Mouse (Mus musculus) heart, embryonic 13.5 days (tissue): ENCODE results near the gene Elk3. TPM values are rescaled to one million over a fixed set of nuclear protein-coding genes. Genes with fewer than 3 reads are reported as not detected.

Experiments used
- ATAC-seq: fragments of 200-750 bp; cut with Nextera tagmentation; 2 replicates; pipeline ENCODE4 v1.8.0; 2017; ENCODE audit warnings: moderate TSS enrichment; ENCODE audit not compliant: insufficient number of reproducible peaks, low FRiP score, low TSS enrichment; ENCODE audit errors: extremely low read depth
- H3K27ac ChIP-seq: fragments of 300-500 bp; sonication (generic); replicated peaks from 2 replicates; pipeline ENCODE4 v1.5.1; 2015; ENCODE audit warnings: moderate library complexity, mild to moderate bottlenecking, inconsistent platforms
- H3K27me3 ChIP-seq: fragments of 300-500 bp; sonication (generic); replicated peaks from 2 replicates; pipeline ENCODE4 v1.6.1; 2015; ENCODE audit warnings: mild to moderate bottlenecking, inconsistent platforms
- H3K36me3 ChIP-seq: fragments of 300-500 bp; sonication (generic); 2 replicates; pipeline ENCODE4 v1.6.1; 2015; ENCODE audit warnings: mild to moderate bottlenecking, inconsistent platforms
- H3K4me1 ChIP-seq: fragments of 300-500 bp; sonication (generic); 2 replicates; pipeline ENCODE4 v1.6.1; 2015; ENCODE audit warnings: inconsistent platforms
- H3K4me2 ChIP-seq: fragments of 300-500 bp; sonication (generic); 2 replicates; pipeline ENCODE4 v1.6.1; 2015; ENCODE audit warnings: inconsistent platforms, mild to moderate bottlenecking, moderate library complexity
- H3K4me3 ChIP-seq: fragments of 300-500 bp; sonication (generic); 2 replicates; pipeline ENCODE4 v1.5.1; 2015; ENCODE audit warnings: moderate library complexity, mild to moderate bottlenecking, inconsistent platforms
- H3K9ac ChIP-seq: fragments of 300-500 bp; sonication (generic); 2 replicates; pipeline ENCODE4 v1.6.1; 2015; ENCODE audit warnings: inconsistent platforms, mild to moderate bottlenecking, moderate library complexity
- H3K9me3 ChIP-seq: fragments of 300-500 bp; sonication (generic); 2 replicates; pipeline ENCODE4 v1.6.1; 2016; ENCODE audit warnings: inconsistent platforms
- WGBS: fragments of 180-500 bp; shearing (Covaris S2); methylation state at CpG from one replicate; pipeline ENCODE4 v1.1.7; 2015; ENCODE audit warnings: mixed read lengths; 5-methylcytosine and 5-hydroxymethylcytosine counted together
- polyA plus RNA-seq: library from polyadenylated mRNA; unstranded; fragments of >200 nt; fragmentation: Nextera tagmentation; extraction: Ambion mirVana; gene quantifications from 2 replicates; pipeline ENCODE4 v1.2.1, GENCODE M21; 2015

Elk3 gene
- polyA plus RNA-seq, 1 experiment from 2014 or later = 38.3 TPM

GRCm38 (mm10) chr10:93331543-93331942 is 20.6 kb upstream of the Elk3 start:
- peaks cover 21% of the 10 kb centered on the region for H3K4me1 ChIP-seq
- WGBS = 89% methylated on average over 4 of the region's 4 CpGs
- H3K27me3 ChIP-seq = no peaks in the 10 kb centered on the region
- ATAC-seq = no peak
- no peaks in the 10 kb centered on the region for H3K36me3 ChIP-seq
- H3K4me3 ChIP-seq = no peak overlapping the region
- H3K27ac ChIP-seq = no peak overlapping the region
- H3K4me2 ChIP-seq = no peak overlapping the region
- no peaks in the 10 kb centered on the region for H3K9me3 ChIP-seq
- H3K9ac ChIP-seq = no peak overlapping the region

GRCm38 (mm10) chr10:93328321-93328720 is 17.4 kb upstream of the Elk3 start:
- Histone ChIP-seq H3K9ac (no peak overlapping the region), H3K4me3 (no peak overlapping the region), H3K27ac (no peak overlapping the region), H3K9me3 (no peaks in the 10 kb centered on the region), H3K4me1 (peaks cover 28% of the 10 kb centered on the region), H3K36me3 (no peaks in the 10 kb centered on the region), H3K4me2 (no peak overlapping the region), H3K27me3 (no peaks in the 10 kb centered on the region)
- 84% methylated on average over 5 of the region's 5 CpGs for WGBS
- ATAC-seq = no peak

- H3K4me3 ChIP-seq = no peak overlapping the region
- no peaks in the 10 kb centered on the region for H3K27me3 ChIP-seq
- WGBS = 79% methylated on average over 6 of the region's 6 CpGs
- no peak overlapping the region for H3K9ac ChIP-seq
- H3K36me3 ChIP-seq = no peaks in the 10 kb centered on the region
- peak overlapping the region; percentile 76 for H3K27ac ChIP-seq
- peaks cover 23% of the 10 kb centered on the region for H3K4me1 ChIP-seq
- no peak for ATAC-seq
- H3K4me2 ChIP-seq = no peak overlapping the region
- no peaks in the 10 kb centered on the region for H3K9me3 ChIP-seq
Measured at GRCm38 (mm10) chr10:93327187-93327586, 16.3 kb upstream of the Elk3 start.

GRCm38 (mm10) chr10:93326741-93327100 is 15.8 kb upstream of the Elk3 start:
- ATAC-seq = no peak
- Histone ChIP-seq H3K9me3 (no peaks in the 10 kb centered on the region), H3K4me2 (no peak overlapping the region), H3K27ac (peak overlapping the region; percentile 76), H3K36me3 (no peaks in the 10 kb centered on the region), H3K4me3 (no peak overlapping the region), H3K9ac (no peak overlapping the region), H3K27me3 (no peaks in the 10 kb centered on the region), H3K4me1 (peaks cover 22% of the 10 kb centered on the region)
- 78% methylated on average over 8 of the region's 8 CpGs for WGBS

GRCm38 (mm10) chr10:93325804-93326740 is 15.1 kb upstream of the Elk3 start:
- ATAC-seq = no peak
- no peak overlapping the region for H3K9ac ChIP-seq

GRCm38 (mm10) chr10:93325369-93325768 is 14.4 kb upstream of the Elk3 start:
- no peak for ATAC-seq
- Histone ChIP-seq H3K27ac (peak overlapping the region; percentile 76), H3K9me3 (no peaks in the 10 kb centered on the region), H3K27me3 (no peaks in the 10 kb centered on the region), H3K4me3 (no peak overlapping the region), H3K4me2 (no peak overlapping the region), H3K4me1 (peaks cover 22% of the 10 kb centered on the region), H3K9ac (no peak overlapping the region), H3K36me3 (no peaks in the 10 kb centered on the region)
- 49% methylated on average over 3 of the region's 3 CpGs for WGBS

More at GRCm38 (mm10) chr10:93325804-93326740, 15.1 kb upstream of the Elk3 start:
- no peak overlapping the region for H3K4me2 ChIP-seq
- no peaks in the 10 kb centered on the region for H3K36me3 ChIP-seq
- H3K27ac ChIP-seq = peak overlapping the region; percentile 76
- H3K4me1 ChIP-seq = peaks cover 22% of the 10 kb centered on the region
- no peaks in the 10 kb centered on the region for H3K27me3 ChIP-seq
- WGBS = 51% methylated on average over 12 of the region's 12 CpGs
- H3K4me3 ChIP-seq = no peak overlapping the region
- H3K9me3 ChIP-seq = no peaks in the 10 kb centered on the region

- 89% methylated on average over 2 of the region's 2 CpGs for WGBS
- Histone ChIP-seq H3K27me3 (no peaks in the 10 kb centered on the region), H3K36me3 (no peaks in the 10 kb centered on the region)
Measured at GRCm38 (mm10) chr10:93324438-93324837, 13.5 kb upstream of the Elk3 start.

GRCm38 (mm10) chr10:93323659-93324058 is 12.7 kb upstream of the Elk3 start:
- Histone ChIP-seq H3K27ac (no peak overlapping the region), H3K9me3 (no peaks in the 10 kb centered on the region), H3K4me2 (no peak overlapping the region), H3K27me3 (no peaks in the 10 kb centered on the region), H3K4me1 (peaks cover 22% of the 10 kb centered on the region), H3K36me3 (no peaks in the 10 kb centered on the region), H3K4me3 (no peak overlapping the region), H3K9ac (no peak overlapping the region)
- no peak for ATAC-seq
- WGBS = 87% methylated on average over 2 of the region's 2 CpGs

More at GRCm38 (mm10) chr10:93324438-93324837, 13.5 kb upstream of the Elk3 start:
- Histone ChIP-seq H3K27ac (no peak overlapping the region), H3K4me1 (peaks cover 22% of the 10 kb centered on the region), H3K4me3 (no peak overlapping the region), H3K4me2 (no peak overlapping the region), H3K9me3 (no peaks in the 10 kb centered on the region), H3K9ac (no peak overlapping the region)
- no peak for ATAC-seq

- no peak for ATAC-seq
- Histone ChIP-seq H3K27me3 (no peaks in the 10 kb centered on the region), H3K36me3 (no peaks in the 10 kb centered on the region), H3K27ac (no peak overlapping the region), H3K9ac (no peak overlapping the region), H3K9me3 (no peaks in the 10 kb centered on the region), H3K4me1 (peaks cover 21% of the 10 kb centered on the region), H3K4me3 (no peak overlapping the region), H3K4me2 (no peak overlapping the region)
Measured at GRCm38 (mm10) chr10:93321763-93322162, 10.8 kb upstream of the Elk3 start.

GRCm38 (mm10) chr10:93320148-93320547 is 9.2 kb upstream of the Elk3 start:
- Histone ChIP-seq H3K36me3 (no peaks in the 10 kb centered on the region), H3K4me3 (no peak overlapping the region), H3K4me2 (no peak overlapping the region), H3K9ac (no peak overlapping the region), H3K4me1 (peaks cover 5% of the 10 kb centered on the region), H3K9me3 (no peaks in the 10 kb centered on the region), H3K27ac (no peak overlapping the region), H3K27me3 (no peaks in the 10 kb centered on the region)
- no peak for ATAC-seq
- 74% methylated on average over 4 of the region's 4 CpGs for WGBS

- no peaks in the 10 kb centered on the region for H3K36me3 ChIP-seq
- H3K9ac ChIP-seq = no peak overlapping the region
- H3K4me2 ChIP-seq = no peak overlapping the region
- ATAC-seq = no peak
- WGBS = 70% methylated on average over 7 of the region's 7 CpGs
- H3K9me3 ChIP-seq = no peaks in the 10 kb centered on the region
- no peak overlapping the region for H3K4me3 ChIP-seq
- H3K27ac ChIP-seq = no peak overlapping the region
- H3K4me1 ChIP-seq = peaks cover 2% of the 10 kb centered on the region; the same call in 1 of the 2 replicates
- no peaks in the 10 kb centered on the region for H3K27me3 ChIP-seq
Measured at GRCm38 (mm10) chr10:93319526-93320063, 8.7 kb upstream of the Elk3 start.
